Mouse (Mus musculus): ENCODE data around the gene Pidd1.

DNA sequence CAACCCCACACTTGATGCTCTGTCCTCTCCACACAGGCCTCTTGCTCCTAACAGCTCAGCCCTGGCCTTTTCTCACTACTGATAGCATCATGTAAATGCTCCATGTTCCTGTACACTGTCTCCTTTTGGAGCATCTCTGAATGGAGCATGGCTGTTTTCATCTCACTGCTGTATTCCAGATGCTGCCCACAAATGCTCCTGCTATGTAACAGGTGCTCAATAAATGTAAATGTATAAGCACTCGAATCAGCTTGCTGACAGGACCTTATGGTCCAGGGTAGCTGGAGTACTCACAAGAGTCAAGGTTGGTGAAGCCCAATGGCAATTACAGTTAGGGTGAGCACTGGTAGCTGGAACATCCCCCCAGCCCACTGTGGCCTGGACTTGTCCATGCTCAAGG lies 27.4 kb upstream of the Pidd1 start:
- TF ChIP-seq CTCF (IDR thresholded peaks at IDR 0.05; ENCODE audit: borderline replicate concordance, insufficient read depth, low read depth, low read length): no peak
- no peak for TF ChIP-seq POLR2A (IDR thresholded peaks at IDR 0.05; ENCODE audit: borderline replicate concordance, insufficient read depth, low read length)
